Mouse (Mus musculus) MEL (cell line): Measurements from ENCODE around the gene Sbf1. TPM values are rescaled to one million over a fixed set of nuclear protein-coding genes. Genes with fewer than 3 reads are reported as not detected.

Source experiments
- DNase-seq: peaks from one replicate; pipeline ENCODE4 v3.0.0; 2011; ENCODE audit warnings: low read depth, low spot score
- H3K27ac ChIP-seq: 2 replicates; pipeline ENCODE4 v1.5.1; 2012; ENCODE audit warnings: low read depth, mild to moderate bottlenecking, control low read depth, low read length, moderate library complexity; ENCODE audit not compliant: control insufficient read depth
- H3K27me3 ChIP-seq, 2 experiments: fragments of 150-350 bp in 1 of 2; sonication (generic) in 1 of 2; 2 replicates each; pipeline ENCODE4 v1.6.1; 2012; ENCODE audit warnings: low read length in 2 of 2, mild to moderate bottlenecking in 2 of 2, improper control_type of control experiment in 1 of 2, moderate library complexity in 1 of 2; ENCODE audit not compliant: insufficient read depth in 2 of 2, control insufficient read depth in 1 of 2
- H3K36me3 ChIP-seq, 2 experiments: 2 replicates each; pipeline ENCODE4 v1.6.1; 2012 to 2014; ENCODE audit warnings: low read length in 2 of 2, improper control_type of control experiment in 1 of 2, inconsistent platforms in 1 of 2, mild to moderate bottlenecking in 1 of 2; ENCODE audit not compliant: insufficient read depth in 2 of 2, control insufficient read depth in 1 of 2
- H3K4me1 ChIP-seq, 2 experiments: fragments of 150-350 bp in 1 of 2; sonication (generic) in 1 of 2; 2 replicates each; pipeline ENCODE4 v1.6.1; 2012; ENCODE audit warnings: low read length in 2 of 2, improper control_type of control experiment in 1 of 2, mild to moderate bottlenecking in 1 of 2; ENCODE audit not compliant: insufficient read depth in 2 of 2, control insufficient read depth in 1 of 2
- H3K4me3 ChIP-seq, 2 experiments: fragments of 150-350 bp in 1 of 2; sonication (generic) in 1 of 2; 2 replicates each; pipeline ENCODE4 v1.5.1; 2012; ENCODE audit warnings: low read depth in 2 of 2, low read length in 2 of 2, mild to moderate bottlenecking in 2 of 2, moderate library complexity in 2 of 2, control low read depth in 1 of 2, improper control_type of control experiment in 1 of 2; ENCODE audit not compliant: control insufficient read depth in 1 of 2, insufficient read depth in 1 of 2
- H3K79me2 ChIP-seq: 2 replicates; pipeline ENCODE4 v1.6.1; 2012; ENCODE audit warnings: mild to moderate bottlenecking, low read length, moderate library complexity; ENCODE audit not compliant: control insufficient read depth, poor library complexity, insufficient read depth
- H3K9ac ChIP-seq: 2 replicates; pipeline ENCODE4 v1.6.1; 2012; ENCODE audit warnings: low read depth, mild to moderate bottlenecking, control low read depth, low read length, moderate library complexity; ENCODE audit not compliant: control insufficient read depth, poor library complexity, severe bottlenecking
- H3K9me3 ChIP-seq: fragments of 150-350 bp; sonication (generic); replicated peaks from 2 replicates; pipeline ENCODE4 v1.6.1; 2012; ENCODE audit warnings: mild to moderate bottlenecking, low read length, improper control_type of control experiment, moderate library complexity; ENCODE audit not compliant: insufficient read depth
- CHD1 ChIP-seq: IDR thresholded peaks from 2 replicates; pipeline ENCODE4 v1.6.1; 2012; ENCODE audit warnings: low read depth, mild to moderate bottlenecking, inconsistent platforms, low read length, improper control_type of control experiment
- CTCF ChIP-seq, 3 experiments: IDR thresholded peaks in 2 of 3; conservative IDR thresholded peaks in 1 of 3; 2 replicates each; pipeline ENCODE4 v1.5.1; 2011 to 2012; ENCODE audit warnings: low read length in 3 of 3, low read depth in 2 of 3, mild to moderate bottlenecking in 2 of 3, improper control_type of control experiment in 1 of 3, inconsistent platforms in 1 of 3, mixed read lengths in 1 of 3, moderate library complexity in 1 of 3; ENCODE audit not compliant: control insufficient read depth in 1 of 3, insufficient read depth in 1 of 3, poor library complexity in 1 of 3, severe bottlenecking in 1 of 3
- E2F4 ChIP-seq: IDR thresholded peaks from 2 replicates; pipeline ENCODE4 v1.6.1; 2011; ENCODE audit warnings: low read depth, low read length, improper control_type of control experiment, borderline replicate concordance
- ELF1 ChIP-seq: IDR thresholded peaks from 2 replicates; pipeline ENCODE4 v1.6.1; 2014; ENCODE audit warnings: low read depth, mild to moderate bottlenecking, inconsistent platforms, low read length, improper control_type of control experiment, moderate library complexity
- EP300 ChIP-seq, 2 experiments: IDR thresholded peaks; 2 replicates each; pipeline ENCODE4 v1.6.1; 2011; ENCODE audit warnings: improper control_type of control experiment in 2 of 2, low read length in 2 of 2, low read depth in 1 of 2, mild to moderate bottlenecking in 1 of 2
- ETS1 ChIP-seq: IDR thresholded peaks from 2 replicates; pipeline ENCODE4 v1.6.1; 2012; ENCODE audit warnings: low read depth, mild to moderate bottlenecking, inconsistent platforms, low read length, improper control_type of control experiment, moderate library complexity
- HCFC1 ChIP-seq: IDR thresholded peaks from 2 replicates; pipeline ENCODE4 v1.6.1; 2012; ENCODE audit warnings: low read depth, mild to moderate bottlenecking, inconsistent platforms, low read length, improper control_type of control experiment, moderate library complexity
- JUND ChIP-seq: IDR thresholded peaks from 2 replicates; pipeline ENCODE4 v1.6.1; 2011; ENCODE audit warnings: low read depth, mild to moderate bottlenecking, improper control_type of control experiment, low read length
- KAT2A ChIP-seq: conservative IDR thresholded peaks from 2 replicates; pipeline ENCODE4 v1.6.1; 2012; ENCODE audit warnings: low read depth, low read length, improper control_type of control experiment, inconsistent platforms
- MAZ ChIP-seq: IDR thresholded peaks from 2 replicates; pipeline ENCODE4 v1.6.1; 2012; ENCODE audit warnings: low read depth, mild to moderate bottlenecking, inconsistent platforms, low read length, improper control_type of control experiment
- MXI1 ChIP-seq: IDR thresholded peaks from 2 replicates; pipeline ENCODE4 v1.6.1; 2011; ENCODE audit warnings: mild to moderate bottlenecking, low read depth, low read length, improper control_type of control experiment
- NELFE ChIP-seq: IDR thresholded peaks from 2 replicates; pipeline ENCODE4 v1.6.1; 2011; ENCODE audit warnings: low read depth, low read length, improper control_type of control experiment
- POLR2A ChIP-seq, 2 experiments: IDR thresholded peaks; 2 replicates each; pipeline ENCODE4 v1.6.1; 2011 to 2012; ENCODE audit warnings: low read length in 2 of 2, mild to moderate bottlenecking in 2 of 2, control low read depth in 1 of 2, improper control_type of control experiment in 1 of 2, low read depth in 1 of 2, moderate library complexity in 1 of 2; ENCODE audit not compliant: control insufficient read depth in 1 of 2, insufficient read depth in 1 of 2, poor library complexity in 1 of 2
- POLR2AphosphoS2 ChIP-seq: IDR thresholded peaks from 2 replicates; pipeline ENCODE4 v1.6.1; 2011; ENCODE audit warnings: low read length, improper control_type of control experiment
- RCOR1 ChIP-seq: IDR thresholded peaks from 2 replicates; pipeline ENCODE4 v1.6.1; 2012; ENCODE audit warnings: low read depth, mild to moderate bottlenecking, inconsistent platforms, low read length, improper control_type of control experiment
- SIN3A ChIP-seq: IDR thresholded peaks from 2 replicates; pipeline ENCODE4 v1.6.1; 2012; ENCODE audit warnings: low read length, improper control_type of control experiment, inconsistent platforms
- SMC3 ChIP-seq: IDR thresholded peaks from 2 replicates; pipeline ENCODE4 v1.6.1; 2011; ENCODE audit warnings: low read depth, low read length, improper control_type of control experiment
- TBP ChIP-seq: IDR thresholded peaks from 2 replicates; pipeline ENCODE4 v1.8.0; 2011; ENCODE audit warnings: low read depth, low read length, improper control_type of control experiment
- TCF12 ChIP-seq: IDR thresholded peaks from 2 replicates; pipeline ENCODE4 v1.6.1; 2014; ENCODE audit warnings: low read depth, mild to moderate bottlenecking, inconsistent platforms, low read length, improper control_type of control experiment, moderate library complexity
- USF1 ChIP-seq: IDR thresholded peaks from 2 replicates; pipeline ENCODE4 v1.6.1; 2014; ENCODE audit warnings: low read depth, mild to moderate bottlenecking, inconsistent platforms, low read length, improper control_type of control experiment, moderate library complexity
- ZMIZ1 ChIP-seq: IDR thresholded peaks from 2 replicates; pipeline ENCODE4 v1.6.1; 2012; ENCODE audit warnings: low read depth, mild to moderate bottlenecking, inconsistent platforms, low read length, improper control_type of control experiment, moderate library complexity
- ZNF384 ChIP-seq: IDR thresholded peaks from 2 replicates; pipeline ENCODE4 v1.6.1; 2012; ENCODE audit warnings: low read depth, mild to moderate bottlenecking, inconsistent platforms, low read length, improper control_type of control experiment
- polyA plus RNA-seq, 2 experiments: library from polyadenylated mRNA; stranded (reverse) in 1 of 2; unstranded in 1 of 2; fragments of >175 nt in 1 of 2; fragments of >200 nt in 1 of 2; gene quantifications; 2 replicates each; pipeline versions ENCODE4 v1.2.1 to v1.2.4; 2012; ENCODE audit warnings: low replicate concordance in 2 of 2, low read depth in 1 of 2; ENCODE audit not compliant: insufficient read length in 2 of 2, insufficient read depth in 1 of 2, missing spikeins in 1 of 2
- total RNA-seq: library from RNA; depleted of rRNA; stranded (reverse); fragments of 300-350 nt; gene quantifications from 2 replicates; pipeline ENCODE4 v1.2.3, GENCODE M21; 2012

Sbf1 gene
- total and polyA plus RNA-seq, 3 experiments = 80.4 to 147 TPM; not detected in 1

GRCm38 (mm10) chr15:89355241-89356187 lies 40.4 kb upstream of the Sbf1 start, which contains the start of the genes Lmf2 and Ncaph2:
Gene Lmf2 (minus strand): TSS chr15:89355659.
Gene Ncaph2 (plus strand): TSS chr15:89355719.
- peak; percentile 97 for DNase-seq
- Histone ChIP-seq H3K27ac (peak within 1 kb of the TSS; percentile 89), H3K79me2 (peaks cover 47% of the 10 kb centered on the region), H3K36me3 (peaks cover under 1 to 28% of the 10 kb centered on the region in 2 experiments), H3K4me3 (peak within 1 kb of the TSS; percentile 91 to 97), H3K9ac (peak within 1 kb of the TSS; percentile 96)
- peak; percentile 80; the same call in 1 of the 2 replicates for TF ChIP-seq MAZ
- TF ChIP-seq E2F4 = peak; percentile 48; the same call in 1 of the 2 replicates
- TF ChIP-seq POLR2AphosphoS2 = 0 out of 2 replicates have a peak, but pooled peaks have one; percentile 37
- peak; percentile 19 for TF ChIP-seq ZMIZ1
- TF ChIP-seq HCFC1 = peak; percentile 90
- peak; percentile 79 for TF ChIP-seq MXI1
- no peak for TF ChIP-seq SMC3
- peak; percentile 68; the same call in 1 of the 2 replicates for TF ChIP-seq TBP
- no peak for TF ChIP-seq CTCF (IDR thresholded peaks at IDR 0.05 in 2 of 3, conservative IDR thresholded peaks at IDR 0.05 in 1 of 3; ENCODE audit: control insufficient read depth in 1 of 3, insufficient read depth in 1 of 3, low read depth in 2 of 3, low read length in 3 of 3, poor library complexity in 1 of 3, severe bottlenecking in 1 of 3)
- peak; percentile 62 for TF ChIP-seq TCF12
- TF ChIP-seq RCOR1 = no peak
- TF ChIP-seq USF1 = no peak
- peak; percentile 76 to 77 for TF ChIP-seq POLR2A (IDR thresholded peaks at IDR 0.05; ENCODE audit: control insufficient read depth in 1 of 2, insufficient read depth in 1 of 2, low read depth in 1 of 2, low read length in 2 of 2, poor library complexity in 1 of 2)
- TF ChIP-seq ZNF384 = peak; percentile 23; the same call in 1 of the 2 replicates
- 0 out of 2 replicates have a peak, but pooled peaks have one; percentile 8 for TF ChIP-seq CHD1
- peak; percentile 76 for TF ChIP-seq ELF1
- peak; percentile 89 for TF ChIP-seq SIN3A
- TF ChIP-seq EP300 (IDR thresholded peaks at IDR 0.05; ENCODE audit: low read depth in 1 of 2, low read length in 2 of 2) = no peak
- TF ChIP-seq KAT2A = peak; percentile 63; the same call in 1 of the 2 replicates
- TF ChIP-seq ETS1 = no peak; the same call in none of the 2 replicates
- TF ChIP-seq JUND = no peak
- peak; percentile 73 for TF ChIP-seq NELFE
- TF ChIP-seq, all 39 proteins: peak for 15
- Histone ChIP-seq H3K9me3 (no peaks in the 10 kb centered on the region), H3K4me1 (peaks cover 21% of the 10 kb centered on the region in 2 experiments), H3K27me3 (no peaks in the 10 kb centered on the region)
